Mouse (Mus musculus): Measurements from ENCODE around the gene Furin.
A peak's percentile ranks its signal among the peaks of the same experiment; 100 is the strongest.
"Not testable (repeated sequence)": the region's sequence is repeated elsewhere in the genome, so short reads cannot be mapped to it uniquely, and the experiment has no call there.

The Furin gene

DNA sequence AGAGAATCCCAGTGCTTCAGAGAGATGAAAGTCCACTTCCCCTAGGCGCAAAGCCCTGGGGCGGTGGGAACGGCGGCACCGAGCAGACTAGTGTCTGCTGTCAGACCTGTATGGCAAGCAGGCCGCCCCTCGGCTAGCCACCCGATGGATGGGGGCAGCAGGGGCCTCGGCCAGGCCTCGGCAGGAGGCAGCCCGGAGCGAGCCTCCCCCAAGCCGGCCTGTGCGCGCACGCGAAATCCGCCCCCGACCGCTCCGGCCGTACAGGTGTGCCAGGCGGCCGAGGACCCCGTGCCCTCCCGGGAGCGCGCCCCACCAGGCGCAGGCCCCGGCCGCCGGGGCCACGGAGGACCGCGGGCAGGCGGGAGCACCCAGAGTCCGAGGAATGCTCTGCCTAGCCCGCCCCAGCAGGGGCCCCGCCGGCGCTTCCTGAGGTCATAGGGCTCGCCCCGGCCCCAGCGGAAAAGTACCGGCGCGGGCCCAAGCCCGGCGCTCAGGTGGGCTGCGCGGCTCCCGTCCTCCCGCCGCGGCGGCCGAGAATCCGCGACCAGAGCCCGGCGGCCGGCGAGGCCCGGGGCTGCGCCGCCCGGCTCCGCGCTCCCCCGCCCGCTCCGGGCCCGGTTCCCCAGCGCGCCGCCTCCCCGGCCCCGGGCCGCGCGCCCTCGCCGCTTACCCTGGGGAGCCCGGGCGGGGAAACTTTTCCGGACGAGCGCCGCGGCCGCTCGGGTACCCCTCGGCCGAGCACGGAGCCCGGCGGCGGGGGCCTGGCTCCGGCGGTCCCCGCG lies 3.2 kb downstream of the Furin start:
- DNase-seq (ENCODE audit: low read depth, low spot score) = no peak

DNA sequence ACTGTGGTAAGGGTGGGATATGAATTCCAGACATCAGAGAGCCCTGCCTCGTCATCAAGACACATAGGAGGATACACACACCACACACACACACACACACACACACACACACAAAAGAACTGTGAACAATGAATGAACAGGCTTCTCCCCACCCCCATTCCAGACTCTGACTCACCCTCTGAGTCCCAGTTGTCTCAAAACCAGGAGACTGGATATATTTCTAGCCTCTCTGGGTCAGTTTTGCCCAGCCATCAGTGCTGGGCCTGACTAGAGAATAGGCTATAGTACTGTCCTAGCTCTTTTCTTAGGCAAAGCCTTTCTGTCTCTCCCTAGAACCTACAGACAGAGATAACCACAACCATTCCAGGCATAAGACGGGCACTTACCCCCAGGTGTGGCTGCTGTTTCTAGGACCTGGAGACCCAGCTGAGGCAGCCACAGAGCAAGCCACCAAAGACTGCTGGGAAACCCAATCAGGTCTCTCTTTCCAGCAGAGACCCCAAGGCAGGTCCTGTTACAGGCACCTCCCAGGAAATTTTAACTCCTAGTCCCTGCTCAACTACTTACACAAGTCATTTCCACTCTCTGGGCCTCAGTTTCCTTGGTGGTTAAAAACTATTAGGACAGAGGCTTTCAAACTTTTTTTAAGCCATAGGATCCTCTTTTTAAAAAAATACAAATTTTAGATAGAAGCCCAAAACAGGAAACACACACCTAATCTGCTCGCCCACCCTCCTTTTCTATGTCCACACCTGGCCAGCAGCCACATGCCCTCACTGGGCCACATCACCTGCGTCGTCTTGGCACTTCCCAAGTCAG lies 4.0 kb downstream of the Furin start:
- DNase-seq (ENCODE audit: low read depth, low spot score) = no peak

DNA sequence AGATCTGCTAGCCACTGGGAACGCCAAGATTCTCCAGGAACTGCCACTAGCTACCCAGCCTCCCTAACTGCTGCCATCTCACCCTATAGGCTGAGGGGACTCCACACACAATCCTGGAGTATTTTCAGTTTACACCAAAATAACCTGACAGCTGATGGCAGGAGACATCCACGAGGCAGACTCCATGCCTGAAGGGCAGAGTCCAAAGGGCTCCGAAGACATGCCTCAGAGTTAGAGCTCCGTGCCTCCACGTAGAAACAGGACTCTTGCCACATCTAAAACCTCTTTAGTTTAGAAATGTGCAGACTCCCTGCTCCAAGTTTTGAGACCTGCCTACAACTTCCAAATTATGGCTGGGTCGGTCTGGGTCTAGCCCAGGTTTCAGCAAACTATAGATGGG lies 4.7 kb downstream of the Furin start:
- no peak for DNase-seq (ENCODE audit: low read depth, low spot score)

DNA sequence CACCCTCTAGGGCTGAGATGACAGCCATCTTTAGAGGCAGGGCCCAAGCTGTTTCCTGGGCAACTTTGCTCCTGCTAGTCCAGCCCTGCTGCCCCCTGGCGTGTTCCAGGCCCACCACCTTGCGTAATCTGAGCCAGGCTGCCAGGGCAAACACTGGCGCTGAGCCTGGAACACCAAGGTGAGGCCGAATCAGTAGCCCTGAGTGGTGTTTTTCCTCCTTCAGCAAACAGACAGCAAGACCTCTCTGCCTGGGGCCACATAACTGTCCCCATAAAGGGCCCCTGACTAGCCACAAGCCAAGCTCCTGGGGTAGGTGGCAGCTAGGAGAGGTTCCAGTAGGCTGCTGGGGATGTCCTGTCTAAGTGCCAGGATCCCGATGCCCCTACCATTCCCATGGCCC lies 5.1 kb downstream of the Furin start:
- DNase-seq (ENCODE audit: low read depth, low spot score) = no peak

DNA sequence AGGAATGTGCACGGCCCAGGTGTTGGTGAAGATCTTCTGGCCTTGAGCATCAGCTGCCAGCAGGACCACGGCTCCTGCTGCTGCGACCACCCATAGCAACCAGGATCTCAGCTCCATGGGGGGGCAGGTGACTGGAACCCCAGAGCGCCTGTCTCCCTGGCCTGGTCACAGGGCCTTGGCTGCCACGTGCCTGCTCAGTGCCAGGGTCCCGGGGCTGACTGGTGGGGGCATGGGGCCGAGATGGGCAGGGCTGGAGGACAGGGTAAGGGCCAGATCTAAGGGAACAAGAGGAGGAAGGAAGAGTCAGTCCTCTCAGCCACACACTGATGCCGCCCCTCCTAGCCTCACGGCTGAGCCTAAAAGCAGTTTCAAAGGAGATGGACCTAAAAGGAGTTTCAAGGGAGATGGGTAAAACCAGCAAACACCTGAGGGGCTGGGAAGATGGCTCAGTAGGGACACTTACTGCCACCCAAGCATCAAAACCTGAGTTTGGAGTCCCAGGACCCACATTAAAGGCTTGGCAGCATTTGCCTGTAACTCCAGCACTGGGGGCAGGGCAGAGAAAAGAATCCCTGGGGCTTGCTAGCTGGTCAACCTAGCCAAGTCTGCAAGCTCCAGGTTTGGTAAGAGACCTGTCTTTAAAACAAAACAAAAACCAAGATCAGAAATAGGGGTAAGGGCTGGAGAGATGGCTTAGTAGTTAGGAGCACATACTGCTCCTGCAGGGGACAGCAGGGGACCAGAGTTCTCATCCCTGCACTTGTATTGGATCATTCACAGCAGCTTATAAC lies 6.4 kb downstream of the Furin start:
- DNase-seq (ENCODE audit: low read depth, low spot score) = no peak

DNA sequence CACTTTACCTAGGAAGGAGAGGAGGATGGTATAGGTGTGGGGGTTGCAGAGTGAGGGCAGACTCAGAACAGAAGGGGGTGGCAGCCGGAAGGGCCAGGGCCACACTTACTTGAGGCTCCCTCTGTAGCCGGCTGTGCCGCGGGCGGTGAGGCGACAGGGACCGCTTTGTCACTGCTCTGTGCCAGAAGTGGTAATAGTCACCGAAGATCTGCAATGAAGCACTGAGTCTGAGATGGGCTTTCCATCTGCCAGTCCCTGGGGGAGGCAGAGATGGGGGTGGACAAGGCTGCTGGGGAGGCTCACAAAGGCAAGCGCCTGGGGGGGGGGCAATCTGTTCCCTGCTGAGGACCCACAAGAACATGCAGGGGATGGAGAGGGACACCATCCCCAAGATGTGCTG lies 7.2 kb downstream of the Furin start:
- DNase-seq (ENCODE audit: low read depth, low spot score) = no peak

DNA sequence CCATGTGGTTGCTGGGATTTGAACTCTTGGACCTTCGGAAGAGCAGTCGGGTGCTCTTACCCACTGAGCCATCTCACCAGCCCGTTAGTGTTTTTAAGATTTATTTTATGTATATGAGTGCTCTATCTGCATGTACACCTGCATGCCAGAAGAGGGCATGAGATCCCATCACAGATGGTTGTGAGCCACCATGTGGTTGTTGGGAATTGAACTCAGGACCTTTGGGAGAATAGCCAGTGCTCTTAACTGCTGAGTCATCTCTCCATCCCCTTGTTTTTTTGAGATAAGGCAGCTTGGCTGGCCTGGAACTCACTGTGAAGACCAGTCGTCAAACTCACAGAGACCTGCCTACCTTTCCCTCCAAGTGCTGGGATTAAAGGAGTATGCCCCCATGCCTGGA lies 8.8 kb downstream of the Furin start:
- not testable (repeated sequence) for DNase-seq (ENCODE audit: low read depth, low spot score)

DNA sequence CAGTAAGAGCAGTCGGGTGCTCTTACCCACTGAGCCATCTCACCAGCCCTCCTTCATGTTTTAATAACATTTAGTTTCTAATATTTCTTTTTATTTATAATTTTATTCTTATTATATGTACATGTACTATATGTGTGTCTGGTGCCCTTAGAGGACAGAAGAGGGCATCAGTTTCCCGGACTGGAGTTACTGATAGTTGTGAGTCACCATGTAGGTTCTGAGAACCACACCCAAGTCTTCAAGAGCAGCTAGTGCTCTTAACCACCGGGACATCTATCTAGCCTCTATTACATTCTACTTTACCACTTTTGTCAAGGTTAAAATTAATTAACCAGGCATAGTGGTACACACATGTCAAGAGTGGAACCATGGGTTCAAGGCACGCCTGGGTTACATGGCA lies 10.6 kb downstream of the Furin start:
- no peak for DNase-seq (ENCODE audit: low read depth, low spot score)

DNA sequence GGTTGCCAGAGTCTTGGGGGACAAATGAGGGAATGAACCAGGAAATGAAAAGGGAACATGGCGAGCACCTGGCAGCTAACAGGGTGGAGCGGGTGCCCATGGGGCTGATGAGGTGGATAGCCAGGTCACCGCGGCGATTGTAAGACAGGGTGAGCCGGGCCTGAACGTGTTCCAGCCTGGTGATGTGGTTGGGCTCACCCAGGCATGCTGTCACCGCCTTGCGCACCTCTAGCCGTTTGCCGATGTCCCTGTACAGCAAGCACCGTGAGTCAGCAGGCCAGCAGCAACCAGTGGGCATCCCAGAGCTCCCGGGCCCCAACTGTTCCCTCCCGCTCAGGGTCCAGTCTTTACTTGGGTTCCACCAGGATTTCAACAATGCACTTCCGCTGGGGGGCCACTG lies 13.1 kb downstream of the Furin start:
- DNase-seq (ENCODE audit: low read depth, low spot score) = no peak

DNA sequence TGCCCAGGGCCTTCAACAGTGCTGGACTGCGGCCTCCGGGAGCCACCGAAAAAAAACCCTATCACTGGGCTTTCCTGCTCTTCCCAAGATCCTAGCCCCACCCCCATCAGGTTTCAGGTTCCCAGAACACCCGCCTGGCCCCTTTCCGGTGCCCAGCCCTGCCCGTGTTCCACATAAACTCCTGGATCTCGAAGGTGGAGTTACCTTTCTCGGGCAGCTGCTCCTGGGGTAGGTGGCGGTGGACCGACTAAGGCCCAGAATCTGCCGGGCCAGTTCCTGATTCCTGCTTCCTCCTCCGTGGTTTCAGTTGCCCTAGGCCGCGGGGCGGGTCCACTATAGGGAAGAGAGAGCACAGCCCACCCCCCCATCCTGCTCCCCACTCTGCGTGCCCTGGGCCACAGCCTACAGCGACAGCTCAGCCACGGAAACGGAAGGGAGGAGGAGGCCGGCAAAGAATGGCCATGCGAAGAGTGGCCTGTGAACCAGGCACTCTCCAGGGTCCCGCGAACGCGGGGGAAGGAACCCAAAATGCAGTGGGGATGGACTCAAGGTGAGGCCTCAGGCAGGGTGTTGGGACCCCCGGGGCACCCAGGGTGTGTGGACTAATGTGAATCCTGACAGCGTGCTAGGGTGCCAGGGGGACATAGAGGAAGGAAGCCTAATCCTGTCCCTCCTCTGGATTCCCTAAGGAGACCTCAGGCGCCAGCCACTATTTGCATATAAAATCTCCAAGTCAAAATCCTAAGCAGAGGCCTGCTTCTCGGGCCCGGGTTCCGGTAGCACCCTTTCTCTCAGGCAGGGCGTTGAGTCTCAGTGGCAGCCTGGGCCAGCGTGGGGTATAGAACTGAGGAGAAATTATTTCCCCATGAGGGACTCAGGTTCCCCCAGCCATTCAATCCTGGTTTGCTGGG lies 17.3 kb downstream of the Furin start, which contains the start of gene Fes:
Fes (minus strand) TSS at position 314 of the 911 bp plus-strand sequence.
- DNase-seq (ENCODE audit: low read depth, low spot score) = no peak

DNA sequence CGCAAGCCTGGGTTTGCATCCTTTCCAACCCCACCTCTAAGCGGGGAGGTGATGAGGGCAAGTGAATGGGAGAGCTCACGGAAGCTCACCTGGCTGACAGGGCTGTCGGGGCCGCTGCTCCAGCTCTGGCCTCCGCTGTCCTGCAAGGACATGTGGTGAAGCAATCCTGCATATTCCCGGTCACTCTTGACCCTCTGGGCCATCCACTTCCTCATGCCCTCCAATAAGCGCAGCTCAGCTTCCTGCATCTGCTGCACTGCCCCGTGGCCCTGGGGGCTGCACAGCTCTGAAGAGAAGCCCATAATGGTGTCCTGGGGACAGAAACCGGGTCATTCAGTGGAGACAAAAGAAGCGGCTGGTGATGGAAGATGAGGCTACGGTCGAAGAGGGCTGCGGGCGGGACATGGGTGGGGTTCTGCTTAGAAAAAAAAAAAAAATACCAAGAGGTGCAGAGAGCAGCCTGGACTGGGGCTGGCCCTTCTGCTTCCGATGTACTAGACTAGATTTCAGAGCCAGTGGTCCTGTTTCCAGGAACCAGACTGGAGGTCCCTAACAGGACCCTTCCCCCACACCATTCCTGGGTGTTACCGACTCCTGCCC lies 18.1 kb downstream of the Furin start:
- DNase-seq (ENCODE audit: low read depth, low spot score) = no peak

DNA sequence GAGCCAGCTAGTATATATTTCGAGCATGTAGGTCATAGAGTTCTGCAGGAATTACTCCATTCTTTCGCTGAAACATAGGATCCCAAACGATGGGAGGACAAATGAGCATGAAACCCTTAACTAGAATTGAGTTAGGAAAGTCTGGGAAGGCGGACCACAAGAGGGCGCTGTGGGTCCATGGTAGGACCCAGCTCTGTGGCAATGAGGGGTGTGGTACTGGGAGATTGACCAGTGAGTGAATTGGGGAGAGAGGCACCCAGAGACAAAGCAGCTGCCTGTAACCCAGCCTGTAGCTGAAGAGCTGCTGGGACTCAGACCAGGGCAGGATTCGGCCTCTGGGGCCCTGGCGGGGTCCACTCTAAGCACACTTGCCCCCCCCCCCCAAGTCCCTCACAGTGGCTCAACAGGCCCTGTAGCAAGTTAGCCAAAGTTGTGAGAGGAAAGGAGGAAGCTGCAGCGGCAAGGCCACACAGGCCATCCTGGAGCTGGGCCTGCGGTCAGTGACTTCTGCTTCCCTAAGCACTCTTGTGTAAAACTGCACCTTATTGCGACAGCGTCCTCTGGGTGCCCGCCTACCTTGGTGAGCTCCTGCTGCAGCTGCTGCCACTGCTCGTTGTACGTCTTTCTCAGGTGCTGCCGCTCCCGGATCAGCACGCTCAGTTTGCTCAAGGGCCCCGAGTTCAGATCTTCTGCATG lies 18.9 kb downstream of the Furin start:
- peak; percentile 65 for DNase-seq (ENCODE audit: low read depth, low spot score)

DNA sequence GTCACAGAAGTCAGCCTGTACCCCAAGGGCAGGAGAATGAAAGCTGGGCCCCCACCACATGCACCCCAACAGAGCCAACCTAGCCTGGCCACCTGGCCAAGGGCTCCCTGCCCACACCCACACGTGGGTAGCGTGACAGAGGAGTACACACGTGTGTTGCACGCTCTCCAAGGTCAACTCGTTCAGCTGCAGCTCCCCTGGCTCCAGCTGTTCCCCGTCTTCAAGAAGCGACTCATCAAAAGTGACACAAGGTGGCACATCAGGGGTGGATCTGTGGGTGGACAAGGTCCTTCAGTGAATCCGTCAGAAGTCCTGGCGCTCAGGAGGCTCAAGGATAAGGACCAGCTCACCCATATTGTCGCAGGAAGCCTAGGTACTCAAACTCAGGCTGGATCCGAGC lies 22.3 kb downstream of the Furin start:
- DNase-seq (ENCODE audit: low read depth, low spot score) = no peak

DNA sequence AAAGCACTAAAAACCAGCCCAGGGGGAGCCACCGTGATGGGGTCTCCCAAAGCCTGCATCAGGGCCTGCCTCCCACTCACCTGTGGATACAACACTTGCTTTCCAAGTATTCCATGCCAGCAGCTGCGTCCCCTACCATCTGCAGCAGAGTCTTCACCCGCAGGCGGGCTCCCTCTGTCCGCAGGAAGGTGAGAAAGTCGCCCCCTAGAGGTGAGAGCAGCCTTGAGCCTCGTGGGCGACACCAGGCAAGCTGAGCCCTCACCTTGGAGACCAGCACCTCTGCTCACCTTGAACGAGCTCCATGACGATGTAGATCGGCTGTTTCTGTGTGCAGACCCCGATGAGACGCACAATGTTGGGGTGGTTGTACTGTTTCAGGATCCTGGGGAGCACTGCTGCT lies 25.7 kb downstream of the Furin start:
- no peak for DNase-seq (ENCODE audit: low read depth, low spot score)

DNA sequence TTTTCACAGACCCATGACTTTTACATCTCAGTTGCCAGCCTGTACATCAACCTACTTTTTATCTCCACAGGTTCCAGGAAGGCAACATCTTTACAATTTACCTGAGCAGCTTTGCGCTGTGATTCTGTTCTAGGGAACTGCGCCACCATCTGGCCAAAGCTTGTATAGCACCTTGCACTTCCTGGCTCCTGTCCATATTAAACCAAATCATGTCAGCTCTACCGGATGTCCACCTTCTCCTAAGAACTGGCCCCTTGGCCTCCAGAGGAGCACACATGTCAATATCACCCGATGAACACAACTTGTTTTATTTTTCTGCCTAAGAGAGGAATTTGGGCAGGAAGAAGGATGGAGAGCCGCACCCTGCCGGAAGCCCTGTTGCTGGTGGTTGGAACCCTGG lies 27.8 kb downstream of the Furin start:
- DNase-seq (ENCODE audit: low read depth, low spot score) = no peak

DNA sequence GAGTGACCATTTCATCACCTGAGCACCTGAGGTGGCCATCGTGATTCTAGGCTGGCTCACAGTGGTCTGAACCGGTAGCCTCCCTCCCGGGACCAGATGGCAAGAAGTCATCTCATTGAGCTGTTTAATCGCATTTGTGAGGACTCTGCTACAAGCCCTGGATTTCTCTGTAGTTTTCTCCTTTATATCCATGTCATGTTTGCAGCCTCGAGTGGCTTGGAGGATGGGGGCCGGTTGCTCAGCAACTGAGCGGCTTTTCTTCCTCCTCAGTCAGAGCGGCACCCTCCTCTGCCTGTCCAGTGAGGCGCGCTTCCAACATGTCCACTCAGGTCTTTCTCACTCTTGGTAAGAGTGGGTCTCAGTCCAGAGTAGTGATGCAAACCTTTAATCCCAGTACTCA lies 29.0 kb downstream of the Furin start:
- DNase-seq (ENCODE audit: low read depth, low spot score) = no peak

DNA sequence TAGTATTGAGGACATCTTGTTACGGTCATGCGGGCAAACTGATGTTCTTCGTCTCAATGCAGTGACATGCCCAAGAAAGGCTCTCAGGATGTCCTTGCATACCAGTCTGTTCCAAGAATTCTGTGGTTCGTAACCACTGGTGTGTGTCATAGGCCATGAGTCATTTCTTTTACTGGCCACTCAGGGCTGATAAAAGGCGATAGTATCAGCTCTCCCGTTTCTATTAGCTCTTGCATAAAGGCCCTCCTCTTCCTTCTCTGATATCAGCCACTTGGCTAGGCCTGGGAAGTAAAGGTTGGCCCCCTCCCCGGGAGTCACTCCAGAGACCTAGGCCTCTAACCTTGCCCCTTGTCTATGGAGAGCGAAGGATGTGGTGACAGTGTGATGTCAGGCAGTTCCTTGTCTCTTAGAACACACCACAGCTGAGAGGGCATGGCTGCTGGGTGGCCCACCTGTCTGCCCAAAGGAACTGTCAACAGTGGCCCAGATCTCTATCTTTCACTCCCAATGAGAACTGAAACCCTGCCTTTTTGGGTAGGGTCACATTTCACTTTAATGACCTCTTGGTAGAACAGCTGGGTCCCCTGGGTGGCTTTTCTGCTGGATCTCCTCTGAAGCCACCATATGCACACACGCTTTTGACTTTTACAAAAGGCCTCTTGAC lies 29.7 kb downstream of the Furin start:
- DNase-seq (ENCODE audit: low read depth, low spot score) = no peak

DNA sequence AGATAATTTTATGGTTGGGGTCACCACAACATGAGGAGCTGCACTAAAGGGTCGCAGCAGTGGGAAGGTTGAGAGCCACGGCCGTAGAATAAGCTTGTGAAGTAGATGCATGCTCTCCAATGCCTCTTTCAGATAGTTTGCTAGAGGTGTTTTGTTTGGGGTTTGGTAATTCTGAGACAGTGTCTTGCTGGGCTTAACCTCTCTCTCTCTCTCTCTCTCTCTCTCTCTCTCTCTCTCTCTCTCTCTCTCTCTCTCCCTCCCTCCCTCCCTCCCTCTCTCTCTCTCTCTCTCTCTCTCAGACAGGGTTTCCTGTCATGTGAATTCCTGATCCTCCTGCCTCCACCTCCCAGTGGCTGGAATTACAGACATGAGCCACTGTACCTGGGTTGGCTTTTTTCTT lies 30.5 kb downstream of the Furin start:
- DNase-seq (ENCODE audit: low read depth, low spot score) = no peak

DNA sequence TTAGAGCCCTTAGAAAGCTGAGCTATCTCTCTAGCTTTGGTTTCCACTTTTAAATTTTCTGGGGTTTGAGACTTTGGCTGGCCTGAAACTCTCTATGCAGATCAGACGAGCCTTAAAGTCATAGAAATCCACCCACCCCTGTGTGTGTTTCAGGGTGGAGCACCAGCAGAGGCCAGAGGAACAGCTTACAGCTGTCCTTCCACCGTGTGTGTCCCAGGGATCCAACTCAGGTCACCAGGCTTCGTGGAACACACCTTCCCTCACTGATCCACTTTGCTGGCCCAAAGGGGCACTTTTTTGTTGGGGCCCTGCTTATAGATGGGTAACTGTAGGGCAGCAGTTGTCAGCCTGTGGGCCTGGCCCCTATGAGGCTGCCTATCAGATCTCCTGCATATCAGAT lies 31.0 kb downstream of the Furin start:
- DNase-seq (ENCODE audit: low read depth, low spot score) = no peak

DNA sequence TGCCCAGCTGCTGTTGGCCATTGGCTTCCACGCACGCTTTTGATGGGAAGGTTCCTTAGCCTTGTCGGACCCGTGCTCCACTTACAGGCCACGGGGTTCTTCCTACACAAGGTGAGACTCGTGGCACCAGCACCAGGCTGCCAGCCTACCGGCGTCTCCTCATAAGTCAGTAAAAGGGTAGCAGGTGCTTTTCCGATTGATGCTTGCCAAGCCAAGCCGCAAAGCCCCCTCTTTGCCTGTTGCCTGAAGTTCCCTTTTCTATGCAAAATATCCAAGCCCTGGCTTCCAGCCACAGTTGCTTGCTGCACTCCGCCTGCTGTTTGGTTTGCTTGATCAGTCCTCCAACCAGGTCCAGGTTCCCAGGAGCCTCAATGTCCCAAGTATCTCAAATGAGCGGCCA lies 31.4 kb downstream of the Furin start:
- no peak for DNase-seq (ENCODE audit: low read depth, low spot score)
